Mouse (Mus musculus) urinary bladder, postnatal 36 days (tissue): ENCODE results near the gene Ankrd11.
"Not testable (repeated sequence)": the region's sequence is repeated elsewhere in the genome, so short reads cannot be mapped to it uniquely, and the experiment has no call there.

Experiments
- DNase-seq, 2 experiments: peaks; one replicate each; pipeline ENCODE4 v3.0.0; 2022; ENCODE audit warnings: low spot score in 2 of 2, mixed read lengths in 1 of 2

Ankrd11 gene

DNA sequence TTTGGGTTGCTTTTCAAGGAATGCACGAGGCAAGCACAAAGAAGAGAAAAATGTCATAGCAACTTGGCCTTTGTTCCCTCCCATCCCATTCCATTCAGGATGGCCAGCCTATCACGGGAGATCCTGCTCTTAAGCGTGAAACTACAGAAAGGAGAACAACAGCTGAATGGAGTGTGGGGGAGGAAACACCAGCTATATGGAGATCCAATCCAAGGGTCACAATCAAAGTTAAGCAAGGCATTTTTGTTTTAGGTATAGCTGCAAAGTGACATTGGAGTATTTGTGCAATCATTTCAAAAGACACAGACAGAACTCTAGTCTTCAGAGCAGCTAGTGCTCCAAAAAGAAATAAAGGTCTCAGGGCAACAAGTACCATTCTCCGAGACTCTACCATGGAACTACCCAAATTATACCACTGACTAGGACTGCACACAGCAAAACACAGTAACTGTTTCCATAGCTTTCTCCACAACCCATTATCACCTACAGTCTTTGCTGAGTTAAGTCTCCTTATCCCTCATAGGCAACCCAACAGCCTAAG, 1.9 kb downstream of the Ankrd11 start:
- no peak for DNase-seq

DNA sequence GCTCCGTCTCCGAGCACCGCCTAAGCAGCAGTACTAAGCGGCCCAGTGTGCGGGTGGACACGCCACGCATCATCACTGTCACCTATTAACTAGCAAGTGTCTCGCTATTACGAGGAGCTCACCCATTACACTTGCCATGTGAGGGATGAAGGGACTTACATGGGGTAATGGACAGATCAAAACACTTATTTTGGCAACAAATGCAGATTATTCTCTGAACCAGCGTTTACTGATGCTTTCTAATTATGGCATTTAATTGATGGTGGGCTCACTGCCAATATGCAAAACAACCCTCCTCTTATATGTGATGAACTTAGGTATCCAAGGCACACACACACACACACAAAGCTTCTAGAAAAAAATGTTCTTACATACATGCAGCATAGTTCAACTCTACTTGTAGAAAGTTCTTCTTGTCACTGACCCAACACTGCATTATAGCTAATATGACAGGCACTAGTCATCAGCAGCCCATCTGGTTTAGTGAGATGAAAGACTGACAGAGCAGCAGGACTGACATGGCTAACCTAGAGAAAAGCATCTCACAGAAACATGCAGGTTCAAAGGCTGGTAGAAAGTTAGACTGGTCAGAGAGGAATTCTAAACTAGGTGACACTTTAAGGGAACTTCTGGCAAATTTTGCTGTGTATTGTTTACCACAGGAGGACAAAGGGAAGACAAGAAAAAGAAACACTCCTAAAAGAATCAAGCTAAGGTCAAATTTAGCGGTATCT, 2.5 kb downstream of the Ankrd11 start:
- no peak for DNase-seq

DNA sequence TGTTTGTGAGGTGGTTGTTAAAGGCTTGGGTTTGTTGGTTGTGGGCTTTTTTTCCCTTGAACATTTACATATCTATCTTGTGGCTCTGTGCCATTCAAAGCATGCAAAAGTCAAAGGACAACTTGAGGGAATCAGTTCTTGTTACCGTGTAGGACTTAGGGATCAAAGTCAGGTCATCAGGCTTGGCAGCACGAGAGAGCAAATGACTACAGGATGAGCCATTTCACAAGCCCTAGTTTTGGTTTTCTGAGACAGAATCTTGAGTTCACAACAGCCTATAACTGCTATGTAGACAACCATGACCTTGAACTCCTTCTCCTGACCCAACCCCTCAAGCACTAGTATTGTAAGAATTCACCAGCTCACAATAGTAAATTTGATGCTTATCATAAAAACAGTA, 3.7 kb downstream of the Ankrd11 start:
- no peak for DNase-seq

DNA sequence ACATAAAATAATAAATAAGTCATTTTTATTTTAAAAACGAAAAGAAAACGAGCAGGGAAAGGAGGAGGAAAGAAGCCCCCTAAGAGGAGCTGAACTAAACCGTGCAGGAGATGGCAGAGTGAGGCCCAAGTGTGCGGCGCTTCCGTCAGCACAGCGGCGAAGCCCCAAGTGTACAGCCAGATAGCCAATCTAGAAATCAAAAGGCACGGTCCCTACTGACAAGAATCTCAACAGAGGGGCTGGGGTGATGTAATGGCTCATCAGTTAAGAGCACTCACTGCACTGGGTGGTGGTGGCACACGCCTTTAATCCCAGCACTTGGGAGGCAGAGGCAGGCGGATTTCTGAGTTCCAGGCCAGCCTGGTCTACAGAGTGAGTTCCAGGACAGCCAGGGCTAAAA, 4.6 kb downstream of the Ankrd11 start:
- no peak for DNase-seq

DNA sequence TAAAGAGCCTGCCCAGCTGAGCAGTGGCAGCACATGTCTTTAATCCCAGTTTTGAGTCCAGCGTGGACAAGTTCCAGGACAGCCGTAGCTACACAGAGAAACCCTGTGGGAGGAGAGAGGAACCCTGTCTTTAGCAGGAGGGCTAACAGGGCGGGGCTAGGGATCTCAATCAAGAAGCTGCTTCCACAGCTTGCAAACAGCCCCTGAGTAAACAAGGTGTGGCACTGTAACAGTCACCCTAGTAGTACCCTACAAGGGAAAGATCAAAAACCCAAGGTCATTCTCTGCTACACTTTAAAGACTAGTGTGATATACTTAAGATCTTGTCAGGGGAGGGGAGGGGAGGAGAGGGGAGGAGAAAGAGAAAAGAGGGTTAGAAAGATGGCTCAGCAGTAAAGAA, 5.1 kb downstream of the Ankrd11 start:
- DNase-seq, result peak in 1 of 2 experiments; percentile 11

DNA sequence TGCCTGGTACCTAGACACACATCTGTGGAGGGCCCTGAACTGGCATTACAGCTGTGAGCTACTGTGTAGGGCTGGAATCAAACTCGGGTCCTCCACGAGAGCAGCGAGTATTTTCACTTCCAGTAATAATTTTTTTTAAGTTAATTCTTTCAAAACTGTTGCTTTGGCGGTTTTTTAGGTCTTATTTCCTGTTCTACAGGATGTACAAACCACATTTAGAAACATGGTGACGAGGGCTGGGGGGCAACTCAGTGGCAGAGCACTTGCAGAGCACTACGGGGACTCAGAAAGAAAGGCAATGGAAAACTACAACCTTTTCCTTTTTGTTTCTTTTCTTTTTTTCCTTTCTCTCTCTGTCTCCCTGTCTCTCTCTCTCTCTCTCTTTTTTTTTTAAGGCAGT, 7.9 kb downstream of the Ankrd11 start:
- no peak for DNase-seq

DNA sequence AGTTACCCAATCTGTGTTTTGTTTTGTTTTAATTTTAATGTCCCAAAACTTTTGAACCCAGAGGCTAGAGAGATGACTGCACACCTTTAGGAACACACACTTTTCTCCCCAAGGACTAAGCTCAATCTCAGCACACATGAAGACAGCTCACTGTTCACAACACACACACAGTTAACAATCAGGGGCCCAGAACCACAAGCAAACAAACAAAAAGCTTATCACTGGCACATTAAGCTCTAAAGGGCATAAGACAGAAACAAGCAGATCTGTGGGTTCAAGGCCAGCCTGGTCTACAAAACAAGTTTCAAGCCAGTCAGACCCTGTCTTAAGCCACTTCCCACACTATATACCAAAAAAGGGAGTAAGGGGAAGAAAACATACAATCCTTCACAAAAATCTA, 8.6 kb downstream of the Ankrd11 start:
- DNase-seq, result no peak

DNA sequence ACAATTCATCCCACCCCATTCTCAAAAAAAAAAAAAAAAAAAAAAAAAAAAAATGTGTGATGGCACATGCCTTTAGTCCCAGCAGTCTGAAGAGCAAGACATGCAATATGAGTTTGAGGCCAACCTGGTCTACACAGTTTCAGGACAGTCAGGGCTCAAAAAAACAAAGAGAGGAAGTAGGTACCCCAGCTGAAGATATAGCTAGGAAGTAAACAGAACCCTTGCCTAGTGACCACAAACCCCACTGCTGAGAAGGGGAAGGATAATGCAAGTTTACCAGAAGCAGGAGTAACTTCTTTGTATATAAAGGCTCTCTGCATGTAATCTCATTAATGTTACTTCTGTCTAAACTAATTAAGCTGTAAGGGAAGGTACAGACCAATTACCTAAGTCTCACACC, 9.3 kb downstream of the Ankrd11 start:
- no peak for DNase-seq

DNA sequence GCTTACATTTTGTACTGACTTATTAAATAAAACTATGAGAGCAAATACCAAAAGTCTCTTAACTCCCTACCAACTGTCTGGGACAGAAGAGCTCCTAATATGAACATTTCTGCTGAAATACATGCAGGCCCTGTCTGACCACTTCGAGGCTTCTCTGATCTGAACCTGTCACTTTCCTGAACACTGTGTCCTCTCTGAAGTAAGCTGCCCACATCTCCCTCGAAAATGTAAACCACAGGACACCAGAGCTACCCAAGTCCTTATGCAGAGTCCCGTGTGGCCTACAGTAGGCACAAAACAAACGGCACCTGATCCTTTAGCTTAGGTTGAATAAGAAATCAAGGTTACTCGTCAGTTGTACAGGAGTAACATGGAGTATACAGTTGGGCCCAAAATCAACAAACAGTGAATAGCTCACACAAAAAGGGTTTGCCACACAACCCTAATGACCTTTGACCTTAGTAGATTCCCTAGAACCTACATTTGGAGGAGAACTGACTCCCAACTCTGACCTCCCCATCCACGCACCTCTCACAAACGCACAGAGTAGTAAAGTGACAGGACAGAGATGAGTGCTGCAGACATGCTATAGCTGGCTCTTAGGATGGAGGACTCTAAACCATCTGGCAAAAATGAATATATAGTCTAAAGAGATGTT, 10.6 kb downstream of the Ankrd11 start:
- DNase-seq, result no peak

DNA sequence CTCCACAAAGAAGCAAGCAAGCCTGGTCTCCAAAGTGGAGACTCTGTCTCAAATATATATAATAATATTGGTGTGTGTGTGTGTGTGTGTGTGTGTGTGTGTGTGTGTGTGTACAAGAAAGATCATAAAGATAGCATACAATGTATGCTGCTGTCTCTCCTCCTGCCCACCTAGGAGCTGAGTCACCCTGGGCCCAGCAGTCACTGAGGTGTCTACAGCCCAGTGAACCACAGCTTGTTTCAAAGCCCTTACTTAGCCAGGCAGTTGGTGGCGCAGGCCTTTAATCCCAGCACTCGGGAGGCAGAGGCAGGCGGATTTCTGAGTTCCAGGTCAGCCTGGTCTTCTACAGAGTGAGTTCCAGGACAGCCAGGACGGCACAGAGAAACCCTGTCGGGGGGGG, 12.0 kb downstream of the Ankrd11 start:
- DNase-seq, result not testable (repeated sequence)

DNA sequence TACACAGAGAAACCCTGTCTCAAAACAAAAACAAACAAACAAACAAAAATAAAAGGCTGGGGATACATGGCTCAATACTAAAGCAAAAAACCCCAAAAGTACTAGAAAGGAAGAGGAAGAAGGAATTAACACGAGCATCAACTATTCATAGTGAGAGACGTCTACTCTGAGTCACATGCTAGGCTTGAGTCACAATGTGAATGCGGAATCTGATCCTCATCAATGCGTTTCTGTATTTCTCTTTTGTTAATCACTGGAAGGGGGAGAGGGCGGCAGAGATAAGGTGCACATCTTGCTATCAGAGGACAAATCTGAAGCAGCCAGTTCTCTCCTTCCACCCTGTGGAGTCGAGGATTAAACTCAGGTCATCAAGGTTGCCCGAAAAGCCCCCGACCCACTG, 14.3 kb downstream of the Ankrd11 start:
- no peak for DNase-seq

DNA sequence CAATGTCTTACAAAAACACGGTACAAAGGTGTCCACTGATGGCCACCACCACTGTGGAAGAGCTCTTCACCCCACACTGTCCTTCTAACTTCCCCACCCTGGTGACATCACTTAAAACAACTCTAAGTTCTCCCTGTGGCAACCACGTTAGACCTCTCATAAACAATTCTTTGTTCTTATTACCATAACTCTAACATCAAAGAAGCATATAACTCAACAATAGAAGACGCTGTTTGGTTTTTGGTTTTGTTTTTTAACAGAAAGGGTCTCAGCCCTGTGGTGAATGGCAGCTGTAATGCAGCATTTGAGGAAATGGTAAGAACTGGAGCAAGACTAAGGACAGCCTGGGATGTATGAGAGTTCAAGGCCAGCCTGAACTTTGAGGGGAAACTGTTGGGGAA, 16.1 kb downstream of the Ankrd11 start:
- DNase-seq, result no peak

DNA sequence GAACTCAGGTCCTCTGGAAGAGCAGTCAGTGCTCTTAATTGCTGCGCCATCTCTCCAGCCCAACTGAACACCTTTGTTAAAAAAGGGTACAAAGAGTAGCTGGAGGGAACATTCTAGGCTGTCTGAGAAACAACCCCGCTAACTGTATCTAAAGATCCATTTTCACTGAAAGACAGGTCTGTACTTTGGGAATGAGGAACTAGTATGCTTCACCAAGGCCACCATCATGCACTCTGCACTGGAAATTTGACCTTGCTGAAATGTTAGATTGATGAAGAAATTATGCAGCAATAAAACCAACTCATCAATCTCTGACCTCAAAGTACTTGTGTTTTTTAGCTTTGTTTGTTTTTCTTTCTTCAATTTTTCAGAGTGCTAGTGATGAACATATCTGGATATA, 17.9 kb downstream of the Ankrd11 start:
- DNase-seq, result no peak

DNA sequence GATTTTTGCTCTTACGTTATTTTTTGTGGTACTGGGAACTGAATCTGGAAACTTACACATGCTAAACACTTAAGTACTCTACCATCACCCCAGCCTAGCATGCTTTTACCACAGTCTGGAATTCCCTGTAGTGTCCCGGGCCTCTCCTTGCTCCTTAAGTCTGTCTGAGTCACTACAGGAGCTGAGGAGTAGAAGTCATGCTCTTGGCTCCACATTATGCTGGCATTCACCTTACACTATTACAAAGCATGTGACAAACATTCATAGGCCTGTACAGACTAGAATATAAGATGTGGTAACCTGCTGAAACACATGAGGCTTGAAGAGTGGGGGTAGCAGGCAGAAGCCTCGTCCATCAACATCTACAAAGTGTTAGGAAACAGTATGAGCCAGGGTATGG, 19.4 kb downstream of the Ankrd11 start:
- DNase-seq, result no peak

DNA sequence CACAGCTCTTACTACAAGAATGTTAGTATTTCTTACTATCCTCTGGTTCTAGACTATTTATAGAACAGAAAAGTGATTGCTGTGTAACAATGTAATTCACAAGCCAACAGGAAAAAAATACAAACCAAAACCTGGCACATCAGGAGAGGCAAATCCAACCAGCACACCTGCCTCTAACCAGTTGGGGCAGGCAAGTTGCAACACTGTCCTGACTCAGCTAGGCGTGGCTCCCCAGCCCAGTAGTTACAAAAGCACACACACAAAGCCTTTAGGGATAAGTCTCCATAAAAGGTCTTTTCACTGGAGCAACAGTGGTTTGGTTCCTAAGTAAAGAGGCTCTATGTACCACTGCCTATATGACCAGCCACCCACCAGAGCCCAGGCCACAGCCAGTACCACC, 20.8 kb downstream of the Ankrd11 start:
- DNase-seq, result peak; percentile 68 to 73

DNA sequence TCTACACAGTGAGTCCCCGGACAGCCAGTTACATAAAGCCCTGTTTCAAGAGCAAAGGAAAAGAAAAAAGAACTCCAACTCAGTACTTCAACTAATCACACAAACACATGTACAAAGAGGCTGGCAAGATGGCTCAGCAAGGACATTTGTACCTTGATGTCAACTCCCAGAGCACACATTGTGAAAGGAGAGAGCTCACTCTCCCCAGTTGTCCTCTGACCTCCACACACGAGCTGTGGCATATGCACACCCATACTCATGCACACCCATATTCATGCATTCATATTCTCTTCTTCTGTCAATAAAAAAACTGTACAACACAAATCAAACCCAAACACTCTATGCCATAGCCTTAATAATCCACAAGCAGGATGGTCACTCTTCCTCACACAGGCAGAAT, 21.2 kb downstream of the Ankrd11 start:
- DNase-seq, result no peak

DNA sequence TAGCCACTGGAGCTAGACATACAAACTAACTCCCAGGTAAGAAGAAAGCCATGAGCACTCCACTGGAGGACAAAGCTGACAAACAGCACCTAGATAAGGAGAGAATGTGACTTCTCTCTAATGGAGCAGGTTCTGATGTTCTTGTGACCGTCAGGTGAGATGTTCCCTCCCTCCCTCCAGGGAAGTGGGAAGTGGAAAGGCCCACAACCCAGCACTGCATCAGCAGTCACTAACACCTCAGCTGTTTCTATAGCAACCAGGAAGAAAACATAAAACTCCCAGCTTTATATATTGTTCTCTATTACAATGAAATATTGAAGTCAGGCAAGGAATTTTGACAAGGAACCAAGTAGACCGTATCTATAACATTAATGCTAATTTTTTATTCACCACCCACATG, 22.0 kb downstream of the Ankrd11 start:
- no peak for DNase-seq

DNA sequence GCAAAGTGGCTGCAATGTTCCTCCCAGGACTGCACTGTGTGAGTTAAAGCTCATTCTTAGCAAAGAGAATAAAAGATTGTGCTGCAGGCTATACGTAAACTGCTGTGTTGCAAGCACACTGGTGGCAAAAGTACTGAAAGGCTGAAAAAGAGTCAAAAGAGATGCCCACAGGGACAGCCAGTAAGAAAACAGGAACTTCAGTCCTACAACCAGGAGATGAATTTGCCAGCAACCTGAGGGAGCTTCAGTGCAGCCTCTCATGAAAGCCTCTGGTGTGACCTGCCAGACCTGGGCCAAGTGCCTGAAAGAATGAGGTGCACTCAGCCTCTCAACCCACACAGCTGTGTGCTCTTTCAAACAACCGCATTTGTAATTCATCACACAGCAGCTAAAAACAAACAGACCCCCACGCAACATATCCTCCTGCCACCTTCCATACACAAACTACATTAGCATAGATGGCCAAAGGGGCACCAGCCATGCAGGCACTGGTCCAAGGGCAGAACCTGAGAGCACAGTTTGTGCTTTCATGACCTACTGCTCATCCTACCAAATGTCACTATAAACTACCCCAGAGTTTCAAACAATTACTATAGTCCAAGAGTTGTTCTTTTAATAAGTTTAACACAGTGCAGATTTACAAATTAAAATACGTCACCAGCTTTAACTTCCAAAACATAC, 23.5 kb downstream of the Ankrd11 start:
- no peak for DNase-seq

DNA sequence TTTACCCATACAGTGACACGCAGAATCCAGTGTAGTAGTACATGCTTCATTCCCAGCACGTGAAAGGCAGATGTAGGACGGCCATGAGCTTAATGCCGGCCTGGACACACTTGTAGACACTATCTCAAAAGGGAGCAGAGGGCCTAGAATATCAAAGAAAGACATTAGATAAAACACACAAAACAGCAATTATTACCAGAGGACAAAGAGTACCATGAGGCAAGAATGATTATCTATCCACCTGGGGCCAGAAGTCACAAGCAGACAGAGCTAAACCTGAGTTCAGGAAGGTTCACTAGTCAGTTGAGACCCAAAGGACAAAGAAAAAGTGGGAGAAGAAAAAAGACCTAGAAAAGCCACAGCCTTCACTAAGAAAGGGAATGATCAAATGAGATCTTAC, 24.9 kb downstream of the Ankrd11 start:
- no peak for DNase-seq

DNA sequence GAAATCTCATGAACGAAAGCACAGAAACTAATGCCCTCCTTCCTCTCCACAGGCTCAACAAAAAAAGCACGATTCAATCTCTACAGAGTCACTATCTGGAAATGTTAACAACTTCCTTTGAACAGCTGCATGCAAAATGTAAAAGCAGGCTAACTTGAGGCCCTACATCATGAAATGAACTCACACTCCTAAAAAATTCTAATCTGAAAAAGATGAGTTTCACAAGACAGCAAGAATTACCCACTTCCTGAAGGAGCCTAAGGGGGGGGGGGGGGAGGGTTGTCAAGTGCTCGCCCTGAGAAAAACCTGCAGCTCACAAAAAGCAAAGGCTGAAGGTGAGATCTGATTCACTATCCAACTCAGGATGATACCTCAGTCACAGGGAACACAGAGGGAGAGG, 27.0 kb downstream of the Ankrd11 start:
- no peak for DNase-seq

DNA sequence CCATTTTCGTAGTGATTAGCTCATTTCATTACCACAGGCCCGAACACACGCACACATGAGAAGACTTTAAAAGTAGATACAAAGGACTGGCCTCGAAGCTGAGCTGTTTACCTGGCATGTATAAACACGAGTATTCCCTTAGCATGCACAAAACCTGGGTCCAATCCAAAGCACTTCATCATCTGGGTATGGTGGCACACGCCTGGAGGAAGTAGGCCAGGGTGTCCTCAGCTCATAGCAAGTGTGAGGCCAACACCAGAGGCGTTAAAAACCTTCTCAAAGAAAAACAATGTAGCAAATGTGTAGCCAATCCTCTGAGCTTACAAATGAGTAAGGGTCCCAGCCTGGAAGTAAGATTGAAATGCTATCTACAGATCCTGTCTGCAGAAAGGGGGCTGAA, 27.6 kb downstream of the Ankrd11 start:
- peak; percentile 26 to 37 for DNase-seq

DNA sequence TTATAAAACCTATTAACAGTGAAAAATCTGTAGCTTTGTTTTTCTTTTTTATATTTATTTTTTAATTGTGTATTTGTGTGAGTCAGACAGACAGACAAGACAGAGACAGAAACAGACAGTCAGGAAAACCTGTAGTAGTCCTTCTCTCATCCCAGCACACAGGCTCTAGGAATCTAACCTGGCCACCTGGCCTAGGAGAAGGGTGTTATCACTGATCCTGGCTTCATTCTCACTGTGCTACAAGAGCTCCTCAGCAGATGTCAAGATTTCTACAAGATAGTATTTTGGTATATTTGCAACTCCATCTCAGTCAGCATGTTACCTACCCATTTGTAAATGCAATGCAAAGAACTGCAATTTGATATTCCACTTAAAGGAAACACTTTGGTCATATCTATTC, 30.8 kb downstream of the Ankrd11 start:
- no peak for DNase-seq

DNA sequence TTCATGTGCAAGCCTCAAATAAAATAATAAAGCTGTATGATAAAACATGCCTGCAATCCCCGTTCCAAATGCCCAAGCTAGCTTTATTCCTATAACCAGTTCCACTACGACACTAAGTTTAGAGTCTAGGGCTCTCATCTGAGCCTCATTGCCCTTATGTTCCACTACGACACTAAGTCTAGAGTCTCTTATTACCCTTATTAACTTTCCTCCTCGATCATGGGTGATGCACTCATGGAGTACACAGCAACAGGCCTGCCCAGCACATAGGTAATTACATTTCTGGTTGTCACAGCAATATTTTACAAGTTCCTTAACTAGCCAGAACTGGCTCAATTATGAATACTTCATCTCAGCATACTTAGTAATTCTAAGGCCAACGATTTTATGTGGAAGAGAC, 36.3 kb downstream of the Ankrd11 start:
- DNase-seq, result no peak
